ENCODE assay signal across 18 mouse cellular contexts in the genomic region with DNA sequence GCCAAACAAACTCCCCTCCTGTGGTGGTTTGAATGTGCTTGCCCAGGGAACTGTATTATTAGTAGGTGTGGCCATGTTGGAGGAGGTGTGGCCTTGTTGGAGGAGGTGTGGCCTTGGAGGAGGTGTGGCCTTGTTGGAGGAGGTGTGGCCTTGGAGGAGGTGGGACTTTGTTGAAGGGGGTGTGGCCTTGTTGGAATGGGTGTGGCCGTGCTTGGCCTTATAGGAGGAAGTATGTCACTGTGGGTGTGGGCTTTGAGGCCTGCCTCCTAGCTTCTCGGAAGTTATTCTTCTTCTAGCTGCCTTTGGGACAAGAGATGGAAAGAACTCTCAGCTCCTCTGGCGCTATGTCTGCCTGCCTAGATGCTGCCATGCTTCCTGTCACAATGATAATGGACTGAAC.
A peak's percentile ranks its signal among the peaks of the same experiment; 100 is the strongest.
DNase-seq lines count a peak whose midpoint lies in the region; TF ChIP-seq lines count a peak whose summit lies in the region.
"Had no signal": no experiment of that assay in that cellular context is flagged by ENCODE, and none has a peak within 500 bp of the region (broad histone marks: within the 10 kb centered on the region; RNA-seq: fewer than 3 reads in every experiment).

No protein-coding gene starts in this region.

- TF ChIP-seq POLR2A in MEL (IDR thresholded peaks at IDR 0.05; ENCODE audit: control insufficient read depth in 1 of 2, insufficient read depth in 1 of 2, low read depth in 1 of 2, low read length in 2 of 2, poor library complexity in 1 of 2): no peak

- H3K9ac ChIP-seq in MEL (ENCODE audit: control insufficient read depth, low read depth, low read length, poor library complexity, severe bottlenecking): no peak overlapping the region
- H3K9ac ChIP-seq: forebrain, embryonic 13.5 days; hindbrain, embryonic 12.5 days; hindbrain, embryonic 15.5 days had no signal

- no peak for TF ChIP-seq EP300 in MEL (IDR thresholded peaks at IDR 0.05; ENCODE audit: low read depth in 1 of 2, low read length in 2 of 2)

- no peak overlapping the region for H3K27ac ChIP-seq in MEL (ENCODE audit: control insufficient read depth, low read depth, low read length)
- H3K27ac ChIP-seq: forebrain, embryonic 10.5 days; forebrain, embryonic 13.5 days; hindbrain, embryonic 12.5 days; hindbrain, embryonic 15.5 days had no signal

- no peak for TF ChIP-seq CTCF in MEL (IDR thresholded peaks at IDR 0.05 in 2 of 3, conservative IDR thresholded peaks at IDR 0.05 in 1 of 3; ENCODE audit: control insufficient read depth in 1 of 3, insufficient read depth in 1 of 3, low read depth in 2 of 3, low read length in 3 of 3, poor library complexity in 1 of 3, severe bottlenecking in 1 of 3)

- no peaks in the 10 kb centered on the region for H3K79me2 ChIP-seq in MEL (ENCODE audit: control insufficient read depth, insufficient read depth, low read length, poor library complexity)

- DNase-seq in ES-CJ7 (ENCODE audit: low read depth, low spot score) (peak; percentile 78), MEL (ENCODE audit: low read depth, low spot score) (peak; percentile 2), ZHBTc4 (ENCODE audit: low read depth, low spot score) (peak; percentile 90), liver (no peak)
- DNase-seq in left cerebral cortex, adult 18-20 months (ENCODE audit: low spot score in 2 of 2): no peak
- no peak for DNase-seq in embryo, embryonic 10.5 days (ENCODE audit: low spot score)
- DNase-seq: adrenal gland, adult 8-10 months; adrenal gland, postnatal 25 days; cerebellum, adult 11-12 months; cerebellum, adult 8-10 months; cerebellum, postnatal 10 days; cerebellum, postnatal 36 days; gastrocnemius, postnatal 14 days; heart, adult 11 months had no signal

- TF ChIP-seq RAD21 in MEL (IDR thresholded peaks at IDR 0.05; ENCODE audit: low read depth, low read length): no peak

- no peaks in the 10 kb centered on the region for H3K27me3 ChIP-seq in MEL (ENCODE audit: control insufficient read depth in 1 of 2, insufficient read depth in 2 of 2, low read length in 2 of 2)
- H3K27me3 ChIP-seq: forebrain, embryonic 13.5 days; hindbrain, embryonic 15.5 days had no signal

- no peaks in the 10 kb centered on the region for H3K9me3 ChIP-seq in MEL (replicated peaks; ENCODE audit: insufficient read depth, low read length)
- H3K9me3 ChIP-seq: forebrain, embryonic 10.5 days; forebrain, embryonic 13.5 days; hindbrain, embryonic 12.5 days; hindbrain, embryonic 15.5 days had no signal

- H3K4me3 ChIP-seq in MEL (ENCODE audit: control insufficient read depth in 1 of 2, insufficient read depth in 1 of 2, low read depth in 2 of 2, low read length in 2 of 2): no peak overlapping the region
- H3K4me3 ChIP-seq: forebrain, embryonic 10.5 days; forebrain, embryonic 13.5 days; hindbrain, embryonic 12.5 days; hindbrain, embryonic 15.5 days had no signal

- no peaks in the 10 kb centered on the region for H3K4me1 ChIP-seq in MEL (ENCODE audit: control insufficient read depth in 1 of 2, insufficient read depth in 2 of 2, low read length in 2 of 2)
- H3K4me1 ChIP-seq: forebrain, embryonic 10.5 days; hindbrain, embryonic 12.5 days had no signal

- H3K36me3 ChIP-seq in MEL (ENCODE audit: control insufficient read depth in 1 of 2, insufficient read depth in 2 of 2, low read length in 2 of 2): no peaks in the 10 kb centered on the region
- H3K36me3 ChIP-seq: forebrain, embryonic 10.5 days; hindbrain, embryonic 12.5 days; hindbrain, embryonic 15.5 days had no signal

TF ChIP-seq in MEL, 35 proteins besides CTCF, POLR2A, EP300 and RAD21:
- TF ChIP-seq BHLHE40 (IDR thresholded peaks at IDR 0.05; ENCODE audit: borderline replicate concordance, low read depth, low read length) (no peak), ZNF384 (IDR thresholded peaks at IDR 0.05; ENCODE audit: low read depth, low read length) (no peak), UBTF (IDR thresholded peaks at IDR 0.05; ENCODE audit: borderline replicate concordance, insufficient read depth, low read depth, low read length) (no peak), MXI1 (IDR thresholded peaks at IDR 0.05; ENCODE audit: low read depth, low read length) (no peak), ETS1 (IDR thresholded peaks at IDR 0.05; ENCODE audit: low read depth, low read length) (no peak), USF1 (IDR thresholded peaks at IDR 0.05; ENCODE audit: low read depth, low read length) (no peak), POLR2AphosphoS5 (IDR thresholded peaks at IDR 0.05; ENCODE audit: borderline replicate concordance, low read depth, low read length) (no peak), NRF1 (IDR thresholded peaks at IDR 0.05; ENCODE audit: insufficient read depth, low read depth, low read length, poor library complexity, severe bottlenecking) (no peak), HCFC1 (IDR thresholded peaks at IDR 0.05; ENCODE audit: low read depth, low read length) (no peak)

Comparison
In these comparisons a context has a peak if more than half of its experiments do, and no peak if none do; other contexts are left out.
1. DNase-seq: peak in ES-CJ7 (single experiment), MEL (single experiment) and ZHBTc4 (single experiment); none in left cerebral cortex, adult 18-20 months (0 of 2), liver (single experiment) and embryo, embryonic 10.5 days (single experiment).